Mouse (Mus musculus) E14TG2a.4 (cell line): ENCODE measurements at regions not wholly inside any gene's neighbourhood (a gene's known extent, or its start where the extent isn't known, plus 50 kb on each side); places are given as distances from the start of the nearest gene placed in this dataset.

Experiments used
- H3K27me3 ChIP-seq: 2 replicates; pipeline ENCODE4 v1.6.1; 2014; ENCODE audit warnings: low read length, control low read depth; ENCODE audit not compliant: insufficient read depth
- H3K36me3 ChIP-seq: 2 replicates; pipeline ENCODE4 v1.6.1; 2014; ENCODE audit warnings: low read length, control low read depth; ENCODE audit not compliant: insufficient read depth
- H3K4me1 ChIP-seq: replicated peaks from 2 replicates; pipeline ENCODE4 v1.6.1; 2014; ENCODE audit warnings: low read depth, low read length, control low read depth
- H3K4me3 ChIP-seq: replicated peaks from 2 replicates; pipeline ENCODE4 v1.5.1; 2014; ENCODE audit warnings: mild to moderate bottlenecking, low read length
- H3K9me3 ChIP-seq: 2 replicates; pipeline ENCODE4 v1.6.1; 2014; ENCODE audit warnings: low read length, control low read depth
- CTCF ChIP-seq: conservative IDR thresholded peaks from 2 replicates; pipeline ENCODE4 v1.5.1; 2014; ENCODE audit warnings: low read length
- NANOG ChIP-seq: IDR thresholded peaks from 2 replicates; pipeline ENCODE4 v1.6.1; 2014; ENCODE audit warnings: borderline replicate concordance, low read length, mixed read lengths
- POU5F1 ChIP-seq: IDR thresholded peaks from 2 replicates; pipeline ENCODE4 v1.6.1; 2014; ENCODE audit warnings: low read length, borderline replicate concordance

DNA sequence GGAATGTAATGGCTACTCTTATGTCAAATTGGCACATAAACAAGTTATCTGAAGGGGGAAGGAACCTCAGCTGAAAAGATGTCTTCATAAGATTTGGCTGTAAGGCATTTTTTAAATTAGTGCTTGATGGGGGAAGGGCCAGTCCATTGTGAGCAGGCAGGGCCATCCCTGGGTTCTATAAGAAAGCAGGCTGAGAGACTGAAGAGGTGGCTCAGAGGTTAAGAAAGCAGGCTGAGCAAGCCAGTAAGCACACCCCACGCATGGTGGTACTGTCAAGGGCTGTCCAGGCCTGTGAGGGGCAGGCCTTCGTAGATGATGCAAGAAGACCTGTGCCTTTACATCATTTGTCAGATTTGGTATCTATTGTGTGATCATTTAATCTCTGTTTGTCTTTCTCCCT lies 147.0 kb downstream of the Bod1 start:
- H3K4me3 ChIP-seq, result no peak overlapping the region
- H3K36me3 ChIP-seq, result no peaks in the 10 kb centered on the region
- no peak for TF ChIP-seq CTCF
- TF ChIP-seq POU5F1, result no peak
- no peak for TF ChIP-seq NANOG
- H3K9me3 ChIP-seq, result peaks cover 3% of the 10 kb centered on the region; the same call in 1 of the 2 replicates
- no peaks in the 10 kb centered on the region for H3K27me3 ChIP-seq
- H3K4me1 ChIP-seq, result no peaks in the 10 kb centered on the region

DNA sequence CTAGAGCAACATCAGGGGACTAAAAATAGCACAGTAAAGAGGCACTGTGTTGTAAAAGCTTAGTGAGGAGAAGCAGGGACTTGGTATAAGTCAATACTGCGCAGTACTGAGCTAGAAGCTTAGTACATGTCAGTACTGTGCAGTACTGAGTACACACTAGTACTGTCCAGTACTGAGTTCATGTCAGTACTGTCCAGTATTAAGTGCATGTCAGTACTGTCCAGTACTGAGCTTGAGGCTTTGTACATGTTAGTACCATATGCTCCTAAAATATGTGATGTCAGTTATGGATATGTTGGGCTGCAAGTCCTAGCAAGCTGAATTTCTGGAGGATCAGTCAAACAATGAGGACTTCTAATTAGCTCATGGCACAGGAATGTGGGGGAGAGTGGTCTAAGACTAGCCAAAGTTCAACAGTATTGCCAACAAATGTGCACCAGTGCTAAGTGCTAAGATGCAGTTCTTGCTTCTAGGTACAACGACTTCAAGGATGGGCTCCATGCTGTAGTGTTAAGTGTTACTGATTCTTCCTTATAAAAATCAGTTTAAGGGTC lies 147.5 kb downstream of the Bod1 start:
- TF ChIP-seq CTCF, result no peak
- no peak for TF ChIP-seq POU5F1
- no peak for TF ChIP-seq NANOG
- H3K36me3 ChIP-seq, result no peaks in the 10 kb centered on the region
- no peaks in the 10 kb centered on the region for H3K4me1 ChIP-seq
- no peak overlapping the region for H3K4me3 ChIP-seq
- H3K9me3 ChIP-seq, result peaks cover 3% of the 10 kb centered on the region; the same call in 1 of the 2 replicates
- H3K27me3 ChIP-seq, result no peaks in the 10 kb centered on the region

DNA sequence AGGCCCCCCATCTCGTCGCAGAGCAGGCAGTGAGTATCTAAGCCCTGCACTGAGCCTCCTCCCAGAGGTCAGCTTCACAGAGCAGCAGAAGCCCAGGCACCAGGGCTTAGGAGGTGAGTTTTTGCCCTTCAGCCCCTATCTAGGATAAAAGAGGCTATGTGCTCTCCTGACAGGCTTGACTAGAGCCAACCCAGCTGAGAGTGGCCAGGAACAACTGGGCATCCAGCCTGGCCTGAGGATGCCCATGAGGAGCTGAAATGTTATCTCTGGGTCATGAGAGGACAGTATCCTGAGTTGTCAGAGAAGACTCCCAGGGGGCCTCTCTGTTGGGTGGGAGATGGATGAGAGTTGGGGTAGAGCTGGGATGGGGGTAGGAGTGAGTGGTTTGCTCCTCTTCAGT lies 149.6 kb downstream of the Bod1 start:
- no peaks in the 10 kb centered on the region for H3K4me1 ChIP-seq
- no peaks in the 10 kb centered on the region for H3K27me3 ChIP-seq
- no peaks in the 10 kb centered on the region for H3K36me3 ChIP-seq
- TF ChIP-seq CTCF (no peak), POU5F1 (no peak), NANOG (no peak)
- H3K4me3 ChIP-seq, result no peak overlapping the region
- H3K9me3 ChIP-seq, result peaks cover 3% of the 10 kb centered on the region; the same call in 1 of the 2 replicates

DNA sequence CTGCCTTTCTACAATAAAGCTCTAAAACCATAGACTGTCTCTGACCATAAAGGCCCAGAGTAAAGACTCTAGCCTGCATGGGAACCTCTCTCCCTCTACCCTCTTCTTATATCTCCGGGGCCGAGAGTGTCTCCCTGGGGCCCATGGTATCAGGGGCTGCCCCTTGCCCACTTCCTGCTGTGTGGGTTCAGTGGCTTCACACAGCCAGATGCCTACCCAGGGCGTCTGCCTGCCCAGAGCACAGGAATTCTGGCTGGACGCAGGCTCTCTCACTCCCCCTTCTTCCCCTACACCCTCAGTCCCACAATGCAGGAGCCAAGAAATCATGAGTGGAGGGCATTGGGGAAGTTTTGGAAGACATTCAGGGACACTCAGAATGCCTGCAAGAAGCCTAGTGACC lies 150.8 kb downstream of the Bod1 start:
- Histone ChIP-seq H3K4me3 (no peak overlapping the region), H3K36me3 (no peaks in the 10 kb centered on the region), H3K4me1 (no peaks in the 10 kb centered on the region), H3K27me3 (no peaks in the 10 kb centered on the region), H3K9me3 (peaks cover 3% of the 10 kb centered on the region; the same call in 1 of the 2 replicates)
- TF ChIP-seq CTCF, result no peak
- no peak for TF ChIP-seq NANOG
- no peak for TF ChIP-seq POU5F1

DNA sequence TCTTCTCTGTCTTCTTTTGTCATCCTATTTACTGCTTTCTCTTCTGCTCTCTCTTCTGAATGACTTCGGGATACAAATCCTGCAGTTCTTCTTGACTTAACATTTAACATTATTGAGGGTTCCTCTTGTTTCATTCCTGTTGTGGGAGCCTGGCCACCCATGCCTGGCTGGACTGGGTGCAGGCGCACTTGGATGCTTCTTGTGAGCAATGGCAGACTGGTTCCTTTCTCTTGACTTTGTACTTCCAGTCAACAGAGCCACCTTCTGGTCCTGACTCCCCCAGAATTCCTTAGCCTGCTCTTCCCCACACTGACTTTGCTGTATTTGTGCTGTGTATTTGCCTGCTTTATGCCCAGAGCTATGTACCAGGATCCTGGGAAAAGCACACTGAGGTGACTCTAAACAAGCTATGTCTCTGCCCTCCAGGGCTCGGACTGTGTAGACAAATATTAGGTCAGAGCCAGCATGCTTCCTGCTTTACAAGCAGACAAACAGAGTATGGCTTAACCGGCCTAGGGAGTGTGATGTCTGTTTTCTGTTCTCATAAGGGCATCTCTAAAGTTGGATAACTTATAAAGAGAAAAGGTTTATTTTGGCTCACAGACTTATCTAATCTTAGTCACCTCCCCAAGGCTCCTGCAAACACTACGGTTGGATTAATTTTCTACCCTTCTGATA lies 133.5 kb upstream of the Stc2 start:
- no peak overlapping the region for H3K4me3 ChIP-seq
- no peaks in the 10 kb centered on the region for H3K9me3 ChIP-seq
- no peak for TF ChIP-seq POU5F1
- TF ChIP-seq NANOG, result no peak
- no peak for TF ChIP-seq CTCF
- H3K27me3 ChIP-seq, result no peaks in the 10 kb centered on the region
- no peaks in the 10 kb centered on the region for H3K4me1 ChIP-seq
- no peaks in the 10 kb centered on the region for H3K36me3 ChIP-seq

DNA sequence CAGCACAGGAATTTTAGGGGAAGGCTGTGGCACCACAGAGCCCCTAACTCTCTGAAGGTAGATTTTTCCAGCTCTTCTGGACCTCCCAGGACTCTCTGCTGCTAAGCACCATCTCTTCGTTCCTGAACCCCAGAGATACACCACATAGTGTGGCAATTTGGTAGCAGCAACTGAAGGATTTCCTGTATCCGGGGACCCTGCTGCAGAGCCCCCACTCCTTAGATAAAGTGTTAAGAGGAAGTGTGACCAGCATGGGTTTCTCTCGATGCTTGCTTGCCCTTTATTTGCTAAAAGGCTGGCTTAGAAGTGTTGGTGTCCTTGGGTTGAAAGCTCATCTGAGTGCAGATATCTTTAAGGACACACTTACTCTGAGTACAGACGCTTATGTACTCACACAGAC lies 115.6 kb upstream of the Stc2 start:
- Histone ChIP-seq H3K36me3 (no peaks in the 10 kb centered on the region), H3K4me3 (no peak overlapping the region), H3K27me3 (no peaks in the 10 kb centered on the region), H3K9me3 (no peaks in the 10 kb centered on the region), H3K4me1 (no peaks in the 10 kb centered on the region)
- TF ChIP-seq NANOG, result no peak
- no peak for TF ChIP-seq POU5F1
- no peak for TF ChIP-seq CTCF

DNA sequence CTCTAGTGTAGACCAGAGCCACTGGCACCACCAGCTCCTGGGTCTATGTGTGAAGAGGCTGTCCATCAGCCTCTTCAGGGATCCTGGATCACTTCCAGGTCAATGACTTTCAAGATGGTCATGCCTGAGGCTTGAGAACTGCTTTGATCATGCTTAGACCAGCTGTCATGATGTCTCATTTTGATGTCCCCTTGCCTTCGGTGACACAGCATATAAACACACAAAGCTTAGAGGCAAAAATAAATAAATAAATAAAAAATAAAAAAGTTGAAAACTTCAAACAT lies 111.1 kb upstream of the Stc2 start:
- Histone ChIP-seq H3K4me1 (no peaks in the 10 kb centered on the region), H3K4me3 (no peak overlapping the region), H3K27me3 (no peaks in the 10 kb centered on the region), H3K9me3 (peaks cover 23% of the 10 kb centered on the region), H3K36me3 (no peaks in the 10 kb centered on the region)
- TF ChIP-seq NANOG (no peak), CTCF (no peak), POU5F1 (no peak)

DNA sequence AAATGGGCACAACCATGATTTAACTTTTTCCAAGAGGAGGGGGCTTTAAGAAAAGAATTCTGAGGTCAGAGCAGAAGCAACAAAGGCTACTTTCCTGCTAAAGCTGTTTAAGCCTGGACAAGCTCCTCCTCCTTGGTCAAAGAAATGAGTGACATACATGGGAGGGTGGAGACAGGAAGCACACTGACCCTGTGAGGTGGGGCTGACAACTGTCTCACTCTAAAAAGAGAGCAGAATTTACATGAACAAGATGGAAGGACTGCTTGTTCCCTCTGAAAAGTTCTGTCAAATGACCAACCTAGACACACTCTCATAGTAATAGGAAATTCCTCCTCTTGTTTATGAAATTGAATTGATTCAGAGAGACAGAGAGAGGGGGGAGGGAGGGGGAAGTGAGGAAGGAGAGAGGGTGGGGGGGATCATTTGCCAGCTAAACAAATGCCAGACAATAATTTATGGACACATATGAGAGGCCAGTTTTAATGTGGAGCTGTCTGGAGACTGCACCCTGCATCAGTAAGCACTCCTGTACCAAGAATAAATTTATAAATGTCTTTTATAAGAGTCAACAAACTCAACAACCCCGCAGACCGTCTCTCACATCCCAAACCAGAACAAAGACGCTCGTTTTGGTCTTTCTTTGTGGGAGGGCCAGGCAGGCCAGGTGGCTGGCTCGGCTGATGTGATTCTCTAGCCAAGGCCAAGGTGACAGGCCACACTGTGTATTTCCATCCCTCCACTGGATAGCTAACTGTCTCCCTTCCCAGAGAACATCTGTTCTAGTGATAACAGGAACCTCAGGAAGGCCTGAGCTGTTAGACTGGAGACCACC lies 110.6 kb upstream of the Stc2 start:
- Histone ChIP-seq H3K9me3 (peaks cover 23% of the 10 kb centered on the region), H3K36me3 (no peaks in the 10 kb centered on the region), H3K4me3 (no peak overlapping the region), H3K4me1 (no peaks in the 10 kb centered on the region), H3K27me3 (no peaks in the 10 kb centered on the region)
- TF ChIP-seq POU5F1, result no peak
- TF ChIP-seq NANOG, result no peak
- no peak for TF ChIP-seq CTCF

DNA sequence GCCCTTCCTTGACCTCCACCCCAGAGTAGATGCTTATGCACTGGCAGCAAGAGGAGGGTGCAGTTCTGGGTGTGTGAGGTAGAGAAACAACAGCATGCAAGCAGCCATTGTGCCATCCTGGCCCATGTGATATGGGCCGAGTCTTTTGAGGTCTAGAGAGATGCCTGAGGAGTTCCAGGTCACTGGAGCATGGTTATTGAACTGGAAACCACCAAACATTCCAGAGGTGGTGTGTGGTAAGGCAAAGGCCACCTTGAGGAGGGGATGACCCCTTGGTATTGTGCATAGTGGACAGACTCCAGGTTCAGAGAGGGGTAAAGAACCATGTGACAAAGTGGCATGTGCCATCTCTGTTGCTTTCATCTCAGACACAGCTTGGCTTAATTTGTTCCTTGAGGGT lies 107.9 kb upstream of the Stc2 start:
- TF ChIP-seq CTCF (no peak), NANOG (no peak), POU5F1 (no peak)

More for the DNA sequence above, 107.9 kb upstream of the Stc2 start:
- Histone ChIP-seq H3K4me3 (no peak overlapping the region), H3K27me3 (no peaks in the 10 kb centered on the region), H3K36me3 (no peaks in the 10 kb centered on the region), H3K4me1 (no peaks in the 10 kb centered on the region), H3K9me3 (peaks cover 23% of the 10 kb centered on the region)
